Mouse (Mus musculus) 3T3-L1 (cell line): Measurements from ENCODE around the gene Vmn1r231.
A peak's percentile ranks its signal among the peaks of the same experiment; 100 is the strongest.

Experiments used
- DNase-seq: peaks from one replicate; pipeline ENCODE4 v3.0.0-alpha.2; 2015; ENCODE audit warnings: low read depth, low spot score

Vmn1r231 gene

GRCm38 (mm10) chr17:20904991-20905390 is at the start of gene Vmn1r231:
Vmn1r231 (minus strand) TSS chr17:20905091.
- no peak for DNase-seq

GRCm38 (mm10) chr17:20946636-20947035 is 41.7 kb upstream of the Vmn1r231 start:
- DNase-seq, result peak; percentile 19

GRCm38 (mm10) chr17:20946026-20946565 is 41.2 kb upstream of the Vmn1r231 start:
- DNase-seq, result peak; percentile 33

- peak; percentile 100 for DNase-seq
These were observed 40.3 kb upstream of the Vmn1r231 start, which contains the start of gene Ppp2r1a for GRCm38 (mm10) chr17:20944985-20945891. Ppp2r1a (plus strand) TSS chr17:20945311.

GRCm38 (mm10) chr17:20944226-20944625 is 39.3 kb upstream of the Vmn1r231 start:
- DNase-seq, result peak; percentile 60

GRCm38 (mm10) chr17:20919614-20920013 is 14.7 kb upstream of the Vmn1r231 start, which contains the start of gene Vmn1r232:
Vmn1r232 (minus strand) TSS chr17:20919714.
- no peak for DNase-seq

GRCm38 (mm10) chr17:20840144-20840543 is 64.7 kb downstream of the Vmn1r231 start, which contains the start of gene Vmn1r230:
Vmn1r230 (plus strand) TSS chr17:20840444.
- DNase-seq, result no peak
